Mouse (Mus musculus): ENCODE data around the gene Rbbp5.

- TF ChIP-seq CTCF (IDR thresholded peaks at IDR 0.05; ENCODE audit: extremely low read depth, insufficient read depth, low read length) (no peak), POLR2A (IDR thresholded peaks at IDR 0.05; ENCODE audit: extremely low read depth, insufficient read depth, low read length) (no peak)
These were observed 6.6 kb downstream of the Rbbp5 start for GRCm38 (mm10) chr1:132483759-132484158.
